In the genomic region with DNA sequence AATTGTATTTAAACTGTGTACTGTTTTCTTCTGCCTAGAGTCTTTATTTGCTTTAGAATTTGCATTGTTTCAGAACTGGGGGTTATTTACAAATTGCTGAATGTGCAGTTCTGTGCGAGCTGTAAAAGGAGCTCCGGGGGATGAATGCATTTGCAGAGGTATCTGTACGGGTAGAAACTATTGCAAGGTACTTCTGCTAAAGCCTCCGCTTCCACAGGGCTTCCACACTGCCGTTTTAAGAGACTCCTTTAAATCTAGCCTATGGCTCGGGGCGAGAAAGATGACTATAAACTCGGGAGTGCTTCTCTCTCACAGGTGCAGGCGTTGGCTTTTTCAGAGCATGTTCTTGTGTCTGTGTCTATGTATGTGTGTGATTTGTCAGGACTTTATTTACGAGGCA, we compare ENCODE assay signal across 8 mouse cellular contexts. TPM values are rescaled to one million over a fixed set of nuclear protein-coding genes. Genes with fewer than 3 reads are reported as not detected.
DNase-seq lines count a peak whose midpoint lies in the region; ATAC-seq and TF ChIP-seq lines count a peak whose summit lies in the region.

No protein-coding gene starts in this region.

- H3K27ac ChIP-seq in heart, embryonic 13.5 days (replicated peaks), result peak overlapping the region; percentile 90
- peak overlapping the region; percentile 89 for H3K27ac ChIP-seq in embryonic facial prominence, embryonic 11.5 days (replicated peaks; ENCODE audit: low read depth, low read length)
- H3K27ac ChIP-seq in intestine, embryonic 15.5 days, result peak overlapping the region; percentile 80
- 0 out of 2 replicates have a peak overlapping the region, but pooled peaks have one; percentile 34 for H3K27ac ChIP-seq in midbrain, postnatal 0 days (ENCODE audit: low read depth, low read length)

- H3K27me3 ChIP-seq in heart, embryonic 13.5 days (replicated peaks), result no peaks in the 10 kb centered on the region
- no peaks in the 10 kb centered on the region for H3K27me3 ChIP-seq in embryonic facial prominence, embryonic 11.5 days (ENCODE audit: control insufficient read depth, insufficient read depth, low read length)
- H3K27me3 ChIP-seq in intestine, embryonic 15.5 days (replicated peaks), result no peaks in the 10 kb centered on the region
- H3K27me3 ChIP-seq in midbrain, postnatal 0 days (ENCODE audit: insufficient read depth, low read length), result no peaks in the 10 kb centered on the region

- H3K36me3 ChIP-seq in heart, embryonic 13.5 days, result peaks cover 4% of the 10 kb centered on the region
- H3K36me3 ChIP-seq in embryonic facial prominence, embryonic 11.5 days (replicated peaks; ENCODE audit: control insufficient read depth, insufficient read depth, low read depth, low read length), result no peaks in the 10 kb centered on the region
- no peaks in the 10 kb centered on the region for H3K36me3 ChIP-seq in intestine, embryonic 15.5 days
- H3K36me3 ChIP-seq in midbrain, postnatal 0 days (ENCODE audit: insufficient read depth, low read length), result no peaks in the 10 kb centered on the region

- intact Hi-C loops in heart, postnatal 25 days (cut with DNase I), result loop anchor here (5.0 kb wide), 2 partner anchors 443 to 468 kb away; no protein-coding TSS in a partner anchor

- peaks cover 60% of the 10 kb centered on the region for H3K4me1 ChIP-seq in heart, embryonic 13.5 days
- peaks cover 22% of the 10 kb centered on the region for H3K4me1 ChIP-seq in embryonic facial prominence, embryonic 11.5 days (ENCODE audit: control insufficient read depth, insufficient read depth, low read length)
- peaks cover 12% of the 10 kb centered on the region for H3K4me1 ChIP-seq in intestine, embryonic 15.5 days (replicated peaks)
- peaks cover 13% of the 10 kb centered on the region; the same call in 1 of the 2 replicates for H3K4me1 ChIP-seq in midbrain, postnatal 0 days (ENCODE audit: insufficient read depth, low read length)

- H3K4me2 ChIP-seq in heart, embryonic 13.5 days, result peak overlapping the region; percentile 74
- peak overlapping the region; percentile 69 for H3K4me2 ChIP-seq in embryonic facial prominence, embryonic 11.5 days (ENCODE audit: low read depth, low read length)
- H3K4me2 ChIP-seq in intestine, embryonic 15.5 days (replicated peaks), result peak overlapping the region; percentile 86
- H3K4me2 ChIP-seq in midbrain, postnatal 0 days (ENCODE audit: low read depth, low read length, poor library complexity, severe bottlenecking), result peak overlapping the region; percentile 78

- no peak for ATAC-seq in heart, embryonic 13.5 days (ENCODE audit: extremely low read depth, insufficient number of reproducible peaks, low FRiP score, low TSS enrichment)
- ATAC-seq in embryonic facial prominence, embryonic 11.5 days (replicated peaks; ENCODE audit: insufficient number of reproducible peaks, low FRiP score, low TSS enrichment, low read depth), result no peak
- no peak for ATAC-seq in intestine, embryonic 15.5 days
- no peak for ATAC-seq in midbrain, postnatal 0 days (ENCODE audit: low FRiP score)
- ATAC-seq in cerebellum, adult (ENCODE audit: insufficient number of reproducible peaks, low FRiP score, low TSS enrichment), result no peak
- no peak for ATAC-seq in erythroid progenitor cell, adult 5-6 weeks (replicated peaks; ENCODE audit: low FRiP score, poor library complexity, severe bottlenecking)
- no peak for ATAC-seq in activated CD4-positive, CD25-positive, alpha-beta regulatory T cell, adult 4 months

- no peak for TF ChIP-seq CTCF in midbrain, postnatal 0 days (IDR thresholded peaks at IDR 0.05)

- peak overlapping the region; percentile 88 for H3K9ac ChIP-seq in heart, embryonic 13.5 days
- peak overlapping the region; percentile 76 for H3K9ac ChIP-seq in embryonic facial prominence, embryonic 11.5 days (replicated peaks; ENCODE audit: low read length)
- H3K9ac ChIP-seq in intestine, embryonic 15.5 days, result no peak overlapping the region
- 0 out of 2 replicates have a peak overlapping the region, but pooled peaks have one; percentile 2 for H3K9ac ChIP-seq in midbrain, postnatal 0 days (replicated peaks; ENCODE audit: low read length, poor library complexity, severe bottlenecking)

- H3K9me3 ChIP-seq in heart, embryonic 13.5 days, result peaks cover 7% of the 10 kb centered on the region; the same call in 1 of the 2 replicates
- H3K9me3 ChIP-seq in embryonic facial prominence, embryonic 11.5 days (replicated peaks; ENCODE audit: control insufficient read depth, low read length), result no peaks in the 10 kb centered on the region
- no peaks in the 10 kb centered on the region for H3K9me3 ChIP-seq in intestine, embryonic 15.5 days
- no peaks in the 10 kb centered on the region for H3K9me3 ChIP-seq in midbrain, postnatal 0 days (ENCODE audit: low read length)

- WGBS in heart, embryonic 13.5 days, result 10% methylated on average over 10 of the region's 10 CpGs
- WGBS in embryonic facial prominence, embryonic 11.5 days, result 12% methylated on average over 10 of the region's 10 CpGs
- WGBS in intestine, embryonic 15.5 days, result 4% methylated on average over 10 of the region's 10 CpGs
- 10% methylated on average over 10 of the region's 10 CpGs for WGBS in midbrain, postnatal 0 days

- H3K4me3 ChIP-seq in heart, embryonic 13.5 days, result peak overlapping the region; percentile 64
- H3K4me3 ChIP-seq in embryonic facial prominence, embryonic 11.5 days (ENCODE audit: low read depth, low read length), result peak overlapping the region; percentile 54
- peak overlapping the region; percentile 51 for H3K4me3 ChIP-seq in intestine, embryonic 15.5 days (replicated peaks)
- peak overlapping the region; percentile 43 for H3K4me3 ChIP-seq in midbrain, postnatal 0 days (ENCODE audit: low read depth, low read length)

- DNase-seq in heart, postnatal 25 days (ENCODE audit: low spot score), result no peak
- peak; percentile 47 for DNase-seq in embryonic facial prominence, embryonic 11.5 days (ENCODE audit: low spot score)
- no peak for DNase-seq in midbrain, postnatal 0 days (ENCODE audit: low spot score)

RNA-seq across cellular contexts. Expression of a gene that starts 1.4 kb away (rescaled TPM):
- polyA plus RNA-seq in heart, embryonic 13.5 days (2015; fragmentation: Nextera tagmentation; extraction: Ambion mirVana), result 34.3 and 39.5 TPM in 2 replicates
- 10 to 100 TPM; 15.8 to 23.0 TPM for total RNA-seq in heart, postnatal 25 days (2021)
- 66.3 and 67.8 TPM in 2 replicates for polyA plus RNA-seq in embryonic facial prominence, embryonic 11.5 days (2014; fragmentation: Nextera tagmentation; extraction: Ambion mirVana)
- polyA plus RNA-seq in intestine, embryonic 15.5 days (2015; fragmentation: Nextera tagmentation; extraction: Ambion mirVana), result 43.4 and 52.5 TPM in 2 replicates
- total RNA-seq in midbrain, postnatal 0 days (2014; rRNA removed), result 11.5 and 15.0 TPM in 2 replicates
- 13.1 and 13.3 TPM in 2 replicates for polyA plus RNA-seq in midbrain, postnatal 0 days (2015; fragmentation: Nextera tagmentation; extraction: Ambion mirVana)
- total RNA-seq in erythroid progenitor cell, adult 5-6 weeks (2015; ENCODE audit: low replicate concordance), result 23.8 and 52.0 TPM in 2 replicates
- total RNA-seq in erythroid progenitor cell, adult 5-6 weeks (2017; ENCODE audit: low replicate concordance), result 6.7 and 32.6 TPM in 2 replicates
- under 1 TPM; 0.12 to 0.18 TPM for polyA plus RNA-seq in activated CD4-positive, CD25-positive, alpha-beta regulatory T cell, adult 4 months (2017; shearing (Covaris generic))

Comparison
In these comparisons a context has a peak if more than half of its experiments do, and no peak if none do; other contexts are left out.
1. H3K27ac ChIP-seq: peak in every context shown above with its lines; median percentile 90 in heart, embryonic 13.5 days; 89 in embryonic facial prominence, embryonic 11.5 days; 80 in intestine, embryonic 15.5 days; 34 in midbrain, postnatal 0 days.
2. RNA of a gene that starts 1.4 kb away (polyA plus RNA-seq): 66.3 to 67.8 TPM in embryonic facial prominence, embryonic 11.5 days, 43.4 to 52.5 TPM in intestine, embryonic 15.5 days, 34.3 to 39.5 TPM in heart, embryonic 13.5 days and 13.1 to 13.3 TPM in midbrain, postnatal 0 days; 0.12 to 0.18 TPM in activated CD4-positive, CD25-positive, alpha-beta regulatory T cell, adult 4 months; every median in the first group is over 10 times any median in the second.
3. Peak in every context shown above with its lines, with median percentiles within 50 percentile points of each other: H3K4me2 ChIP-seq and H3K4me3 ChIP-seq.